Mouse (Mus musculus) small intestine, adult 2 months (tissue): ENCODE data around the gene Fam189a1. TPM values are rescaled to one million over a fixed set of nuclear protein-coding genes. Genes with fewer than 3 reads are reported as not detected.

Experiments used
- H3K27ac ChIP-seq: fragments of 200-500 bp; 2 replicates; pipeline ENCODE4 v1.5.1; 2012; ENCODE audit warnings: low read depth, low read length, control low read depth, inconsistent platforms; ENCODE audit not compliant: insufficient read depth
- H3K27me3 ChIP-seq: fragments of 200-500 bp; 2 replicates; pipeline ENCODE4 v1.6.1; 2012; ENCODE audit warnings: mild to moderate bottlenecking, moderate library complexity, low read length, inconsistent platforms; ENCODE audit not compliant: control insufficient read depth, insufficient read depth
- H3K36me3 ChIP-seq: fragments of 200-500 bp; 2 replicates; pipeline ENCODE4 v1.6.1; 2012; ENCODE audit warnings: mild to moderate bottlenecking, low read length, control low read depth, inconsistent platforms; ENCODE audit not compliant: control insufficient read depth, insufficient read depth
- H3K4me1 ChIP-seq: fragments of 200-500 bp; 2 replicates; pipeline ENCODE4 v1.6.1; 2012; ENCODE audit warnings: low read length, inconsistent platforms, mixed read lengths; ENCODE audit not compliant: control insufficient read depth, insufficient read depth, insufficient read length
- H3K4me3 ChIP-seq: fragments of 200-500 bp; 2 replicates; pipeline ENCODE4 v1.5.1; 2012; ENCODE audit warnings: low read depth, mild to moderate bottlenecking, control low read depth, inconsistent platforms, low read length, moderate library complexity
- CTCF ChIP-seq: fragments of 200-500 bp; IDR thresholded peaks from 2 replicates; pipeline ENCODE4 v1.5.1; 2012; ENCODE audit warnings: low read depth, mild to moderate bottlenecking, control low read depth, inconsistent platforms, low read length, moderate library complexity, mixed read lengths; ENCODE audit not compliant: insufficient replicate concordance, insufficient read length; ENCODE audit errors: extremely low read depth
- POLR2A ChIP-seq: fragments of 200-500 bp; IDR thresholded peaks from 2 replicates; pipeline ENCODE4 v1.6.1; 2012; ENCODE audit warnings: low read depth, mild to moderate bottlenecking, control low read depth, inconsistent platforms, low read length, moderate library complexity
- WGBS: fragments of 180-500 bp; shearing (Covaris S2); methylation state at CpG from one replicate; pipeline ENCODE4 v1.1.7; 2018; 5-methylcytosine and 5-hydroxymethylcytosine counted together
- polyA plus RNA-seq: library from polyadenylated mRNA; depleted of rRNA; stranded (reverse); fragments of >200 nt; gene quantifications from 2 replicates; pipeline ENCODE4 v1.2.3, GENCODE M21; 2012

Gene Fam189a1
- polyA plus RNA-seq, 1 experiment: 4.3 TPM

DNA sequence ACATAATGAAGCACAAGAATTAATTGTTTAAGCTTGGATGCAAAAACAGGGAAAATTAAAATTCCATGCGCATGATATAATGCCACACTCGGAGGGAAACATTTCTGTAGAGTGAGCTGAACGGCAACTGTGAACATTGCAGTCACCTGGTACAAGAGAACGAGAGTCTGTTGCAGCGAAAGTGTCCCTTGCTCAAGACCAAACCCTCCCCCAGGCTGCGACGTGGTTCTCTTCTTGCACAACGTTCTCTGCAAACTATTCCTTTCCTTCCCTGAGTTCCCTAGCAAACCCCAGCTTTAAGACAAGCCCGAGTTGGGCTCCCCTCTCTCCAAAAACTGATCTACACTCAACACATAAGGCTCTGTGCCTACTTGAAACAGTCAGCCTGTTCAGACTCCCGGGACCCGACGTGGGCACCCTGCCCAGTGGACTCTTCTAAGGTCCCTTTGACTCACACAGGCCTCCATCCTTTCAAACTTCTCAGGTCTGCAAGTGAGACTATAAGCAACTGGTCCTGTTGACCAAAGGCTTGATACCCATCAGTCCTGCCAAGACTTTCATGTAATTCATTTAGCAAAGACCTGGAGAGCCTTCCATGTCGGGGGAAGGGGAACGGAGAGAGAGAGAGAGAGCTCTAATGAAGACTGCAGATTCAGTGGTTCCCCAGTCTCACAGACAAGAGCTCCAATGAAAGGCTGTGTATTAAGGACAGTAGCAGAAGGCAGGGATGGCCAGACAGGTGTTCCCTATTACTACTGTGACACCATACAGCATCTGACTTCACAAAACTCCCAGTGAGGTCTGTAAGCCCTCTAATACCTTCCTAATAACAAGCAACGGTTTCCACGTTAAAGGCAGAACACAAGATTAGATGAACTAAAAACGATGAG lies 51.9 kb downstream of the Fam189a1 start:
- H3K27me3 ChIP-seq: no peaks in the 10 kb centered on the region
- H3K36me3 ChIP-seq: no peaks in the 10 kb centered on the region
- H3K4me3 ChIP-seq: no peak overlapping the region
- 78% methylated on average over 17 of the region's 17 CpGs for WGBS
- TF ChIP-seq CTCF (no peak), POLR2A (no peak)
- no peaks in the 10 kb centered on the region for H3K4me1 ChIP-seq
- H3K27ac ChIP-seq: no peak overlapping the region

DNA sequence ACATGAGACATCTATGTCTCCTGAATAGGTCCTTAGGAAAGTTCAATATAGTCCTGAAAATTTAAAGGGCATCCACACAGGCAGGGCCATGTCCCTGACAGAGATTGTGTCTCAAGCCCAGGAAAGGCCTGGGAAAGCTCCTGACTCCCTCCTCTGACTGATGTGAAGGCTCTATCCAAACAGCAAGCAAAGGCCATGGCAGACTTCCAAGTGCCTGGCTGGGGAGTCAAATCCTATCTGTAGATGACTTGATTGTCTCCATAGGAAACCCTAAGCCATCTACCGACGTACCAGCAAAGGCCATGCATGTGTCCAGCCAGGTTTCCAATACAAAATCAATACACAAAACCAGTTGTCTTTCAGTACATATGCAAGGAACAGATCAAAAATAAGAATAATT lies 54.7 kb downstream of the Fam189a1 start:
- Histone ChIP-seq H3K27ac (no peak overlapping the region), H3K4me3 (no peak overlapping the region), H3K27me3 (no peaks in the 10 kb centered on the region), H3K36me3 (no peaks in the 10 kb centered on the region), H3K4me1 (no peaks in the 10 kb centered on the region)
- TF ChIP-seq POLR2A: no peak
- no peak for TF ChIP-seq CTCF
- 73% methylated on average over 2 of the region's 2 CpGs for WGBS

GRCm38 (mm10) chr7:65097708-65098107 lies 58.7 kb downstream of the Fam189a1 start:
- 73% methylated on average over 14 of the region's 14 CpGs for WGBS

DNA sequence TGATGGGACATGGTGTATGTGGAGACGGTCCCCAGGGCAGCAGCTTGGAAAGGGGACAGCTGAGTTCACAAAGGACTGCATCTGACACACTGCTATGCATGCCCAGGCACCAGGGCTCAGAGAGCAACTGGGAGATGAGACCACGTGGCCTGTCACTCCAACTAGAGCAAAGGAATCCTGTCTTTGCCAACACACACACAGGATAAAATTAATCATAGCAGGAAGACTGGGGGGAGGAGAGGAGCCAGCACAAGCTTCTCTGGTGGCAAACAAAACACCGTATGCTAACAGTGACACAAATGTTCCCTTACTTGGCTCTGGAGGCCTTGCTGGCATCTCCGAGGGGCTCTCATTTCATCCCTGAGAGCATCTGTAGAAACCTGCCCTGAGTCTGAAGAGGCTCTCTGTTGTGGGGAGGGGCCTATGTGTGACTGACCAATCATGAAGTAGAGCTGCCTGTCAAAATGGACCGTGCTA lies 60.7 kb downstream of the Fam189a1 start:
- H3K27me3 ChIP-seq: no peaks in the 10 kb centered on the region
- H3K36me3 ChIP-seq: no peaks in the 10 kb centered on the region
- H3K4me1 ChIP-seq: no peaks in the 10 kb centered on the region
- H3K4me3 ChIP-seq: no peak overlapping the region
- TF ChIP-seq POLR2A (no peak), CTCF (no peak)
- no peak overlapping the region for H3K27ac ChIP-seq
- 59% methylated on average over 5 of the region's 5 CpGs for WGBS

More at GRCm38 (mm10) chr7:65097708-65098107, 58.7 kb downstream of the Fam189a1 start:
- Histone ChIP-seq H3K4me1 (no peaks in the 10 kb centered on the region), H3K36me3 (no peaks in the 10 kb centered on the region), H3K4me3 (no peak overlapping the region), H3K27ac (no peak overlapping the region), H3K27me3 (no peaks in the 10 kb centered on the region)
- TF ChIP-seq CTCF: no peak
- TF ChIP-seq POLR2A: no peak

DNA sequence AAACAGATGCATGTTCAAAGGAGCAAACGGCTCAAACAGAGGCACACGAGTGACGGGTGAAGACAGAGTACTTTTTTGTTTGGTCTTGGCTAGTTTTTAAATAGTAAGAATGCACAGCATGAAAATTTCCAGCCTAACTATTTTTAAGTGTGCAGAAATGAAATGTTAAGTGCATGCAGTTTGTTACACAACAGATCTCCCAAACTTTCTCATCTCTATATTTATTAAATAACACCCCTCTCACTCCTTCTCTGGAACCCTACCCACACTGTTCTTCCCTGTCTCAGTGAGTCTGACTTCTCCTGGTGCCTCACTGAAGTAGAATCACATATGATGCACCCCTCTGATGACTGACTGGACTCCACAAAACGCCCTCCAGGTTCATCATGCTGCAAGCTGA lies 63.1 kb downstream of the Fam189a1 start:
- Histone ChIP-seq H3K4me3 (no peak overlapping the region), H3K27ac (no peak overlapping the region), H3K36me3 (no peaks in the 10 kb centered on the region), H3K4me1 (no peaks in the 10 kb centered on the region), H3K27me3 (no peaks in the 10 kb centered on the region)
- WGBS: 65% methylated on average over 4 of the region's 4 CpGs
- TF ChIP-seq POLR2A (no peak), CTCF (no peak)

DNA sequence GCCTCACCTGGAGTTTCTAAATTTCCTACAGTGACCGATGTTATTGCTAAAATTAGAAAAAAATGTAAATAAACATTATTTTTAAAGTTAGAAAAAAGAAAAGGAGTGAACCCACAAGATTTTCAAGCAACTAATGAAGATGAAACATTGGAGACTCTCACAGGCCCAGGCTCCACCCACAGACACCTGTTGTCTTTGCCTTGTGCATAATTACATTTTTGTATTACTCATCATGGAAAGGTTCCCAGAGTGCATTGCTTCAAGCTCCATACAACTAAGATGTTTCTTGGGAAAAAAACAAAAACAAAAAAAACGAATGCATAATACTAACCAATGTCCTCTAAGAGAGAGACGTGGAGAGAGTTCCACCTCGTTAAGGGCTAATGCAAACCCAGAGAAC lies 64.9 kb downstream of the Fam189a1 start:
- no peak overlapping the region for H3K27ac ChIP-seq
- H3K4me1 ChIP-seq: no peaks in the 10 kb centered on the region
- TF ChIP-seq CTCF: no peak
- no peaks in the 10 kb centered on the region for H3K36me3 ChIP-seq
- no peak overlapping the region for H3K4me3 ChIP-seq
- WGBS: 78% methylated on average over 4 of the region's 4 CpGs
- no peaks in the 10 kb centered on the region for H3K27me3 ChIP-seq

- TF ChIP-seq CTCF: no peak
- TF ChIP-seq POLR2A: no peak
- H3K27me3 ChIP-seq: no peaks in the 10 kb centered on the region
- no peak overlapping the region for H3K4me3 ChIP-seq
- no peak overlapping the region for H3K27ac ChIP-seq
- no peaks in the 10 kb centered on the region for H3K36me3 ChIP-seq
- H3K4me1 ChIP-seq: no peaks in the 10 kb centered on the region
- WGBS: 71% methylated on average over 6 of the region's 6 CpGs
These were observed 70.4 kb downstream of the Fam189a1 start for GRCm38 (mm10) chr7:65085972-65086371.

GRCm38 (mm10) chr7:65082778-65083091 lies 73.6 kb downstream of the Fam189a1 start:
- H3K27ac ChIP-seq: no peak overlapping the region
- TF ChIP-seq CTCF (no peak), POLR2A (no peak)
- H3K36me3 ChIP-seq: no peaks in the 10 kb centered on the region
- H3K4me3 ChIP-seq: no peak overlapping the region
- WGBS: 48% methylated on average over 3 of the region's 3 CpGs
- H3K27me3 ChIP-seq: no peaks in the 10 kb centered on the region
- no peaks in the 10 kb centered on the region for H3K4me1 ChIP-seq
